Mouse (Mus musculus): ENCODE measurements around the gene Shd. TPM values are rescaled to one million over a fixed set of nuclear protein-coding genes. Genes with fewer than 3 reads are reported as not detected.

Shd gene
- total RNA-seq, 2 experiments from 2014 or later, result 34.0 to 42.4 TPM

DNA sequence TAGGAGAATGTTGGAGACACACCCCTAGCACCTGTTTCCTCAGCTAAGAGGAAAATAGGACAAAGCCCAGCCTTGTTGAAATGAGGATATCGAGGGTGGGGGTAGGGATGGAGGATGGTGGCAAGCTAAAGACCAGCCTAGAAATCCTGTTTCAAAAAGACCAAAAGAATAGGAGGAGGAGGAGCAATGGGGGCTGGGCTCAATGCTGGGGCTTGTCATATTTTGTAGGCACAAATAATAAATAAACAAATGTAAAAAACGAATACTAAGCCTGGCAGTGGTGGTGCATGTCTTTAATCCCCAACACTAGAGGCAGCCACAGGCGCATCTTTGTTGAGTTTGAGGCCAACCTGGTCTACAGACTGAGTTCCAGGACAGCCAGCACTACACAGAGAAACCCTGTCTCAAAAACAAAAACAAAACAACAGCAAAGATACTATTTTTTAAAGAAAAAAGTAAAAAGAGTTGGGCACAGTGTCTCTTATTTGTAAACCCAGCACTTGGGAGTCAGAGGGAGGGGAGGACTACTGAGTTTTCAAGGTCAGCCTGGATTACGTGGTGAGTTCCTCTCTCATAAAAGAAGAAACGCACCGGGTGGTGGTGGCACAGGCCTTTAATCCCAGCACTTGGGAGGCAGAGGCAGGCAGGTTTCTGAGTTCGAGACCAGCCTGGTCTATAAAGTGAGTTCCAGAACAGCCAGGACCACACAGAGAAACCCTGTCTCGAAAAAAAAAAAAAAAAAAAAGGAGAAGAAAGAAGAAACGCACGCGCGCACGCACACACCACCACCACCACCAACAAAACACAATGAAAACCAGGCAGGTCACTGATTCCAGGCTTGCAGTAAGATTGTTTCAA, 12.3 kb upstream of the Shd start:
- no peak for DNase-seq (ENCODE audit: low spot score in 2 of 2)
- intact Hi-C loops (cut with DNase I), result loop anchor here (2.0 kb wide), 2 partner anchors 51 to 65 kb away; partner anchors contain the start of gene Zfp959

DNA sequence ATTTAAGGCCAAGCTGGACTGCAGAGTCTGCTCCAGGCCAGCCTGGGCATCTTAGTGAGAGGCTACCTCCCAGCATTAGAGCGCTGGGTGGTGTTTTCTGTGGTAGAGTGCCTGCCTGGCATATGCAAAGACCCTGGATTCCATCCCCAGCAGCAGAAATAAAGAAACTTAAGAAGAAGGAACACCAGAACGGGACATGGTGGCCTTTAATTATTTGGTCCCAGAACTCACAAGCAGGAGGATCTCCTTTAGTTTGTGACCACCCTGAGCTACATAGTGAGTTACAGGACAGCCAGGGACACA, 11.7 kb upstream of the Shd start:
- intact Hi-C loops (cut with DNase I), result loop anchor here (2.0 kb wide), 2 partner anchors 50 to 66 kb away; partner anchors contain the start of gene Zfp959
- DNase-seq (ENCODE audit: low spot score in 2 of 2), result no peak

DNA sequence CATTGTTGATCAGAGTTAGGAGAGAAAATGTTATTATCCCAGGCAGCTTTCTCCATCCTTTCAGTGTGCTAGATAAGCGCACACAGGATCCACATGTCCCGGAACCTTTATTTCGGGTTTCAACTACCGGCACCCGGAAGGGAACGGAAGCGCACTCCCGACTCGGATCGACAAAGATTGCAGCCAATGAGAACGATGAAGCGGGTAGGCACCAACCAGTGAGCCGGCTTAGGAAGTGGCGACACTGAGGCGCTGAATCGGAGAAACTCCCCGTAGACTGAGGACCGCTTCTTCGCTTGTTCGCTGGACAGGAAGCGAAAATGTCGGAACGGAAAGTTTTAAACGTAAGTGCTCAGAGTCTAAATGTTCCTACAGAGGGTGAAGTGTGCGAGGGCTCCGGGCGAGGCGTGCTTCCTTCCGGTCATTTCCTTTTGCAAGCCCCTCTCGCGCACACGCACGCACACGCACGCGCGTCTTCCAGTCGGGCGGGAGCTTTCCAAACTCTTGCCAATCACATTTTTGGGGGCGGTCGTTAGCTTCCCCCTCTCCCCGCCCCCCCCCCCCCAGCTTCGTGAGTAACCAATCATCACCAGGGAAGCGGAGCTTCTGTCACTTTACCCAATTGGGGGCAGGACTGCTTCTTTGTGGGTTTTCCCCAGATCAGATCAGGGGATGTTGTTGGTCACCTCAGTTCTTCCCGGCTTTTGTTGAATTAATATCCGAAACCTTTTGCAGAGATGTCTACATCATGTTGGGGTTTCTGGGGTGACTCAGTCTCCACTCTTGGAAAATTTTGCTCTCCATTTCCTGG, 11.1 kb upstream of the Shd start, which contains the start of gene Yju2:
Yju2 (plus strand) TSS at position 182 of the 811 bp plus-strand sequence.
- peak; percentile 95 to 97 for DNase-seq (ENCODE audit: low spot score in 2 of 2)
- intact Hi-C loops (cut with DNase I), result loop anchor here (2.0 kb wide), 2 partner anchors 50 to 66 kb away; partner anchors contain the start of gene Zfp959

DNA sequence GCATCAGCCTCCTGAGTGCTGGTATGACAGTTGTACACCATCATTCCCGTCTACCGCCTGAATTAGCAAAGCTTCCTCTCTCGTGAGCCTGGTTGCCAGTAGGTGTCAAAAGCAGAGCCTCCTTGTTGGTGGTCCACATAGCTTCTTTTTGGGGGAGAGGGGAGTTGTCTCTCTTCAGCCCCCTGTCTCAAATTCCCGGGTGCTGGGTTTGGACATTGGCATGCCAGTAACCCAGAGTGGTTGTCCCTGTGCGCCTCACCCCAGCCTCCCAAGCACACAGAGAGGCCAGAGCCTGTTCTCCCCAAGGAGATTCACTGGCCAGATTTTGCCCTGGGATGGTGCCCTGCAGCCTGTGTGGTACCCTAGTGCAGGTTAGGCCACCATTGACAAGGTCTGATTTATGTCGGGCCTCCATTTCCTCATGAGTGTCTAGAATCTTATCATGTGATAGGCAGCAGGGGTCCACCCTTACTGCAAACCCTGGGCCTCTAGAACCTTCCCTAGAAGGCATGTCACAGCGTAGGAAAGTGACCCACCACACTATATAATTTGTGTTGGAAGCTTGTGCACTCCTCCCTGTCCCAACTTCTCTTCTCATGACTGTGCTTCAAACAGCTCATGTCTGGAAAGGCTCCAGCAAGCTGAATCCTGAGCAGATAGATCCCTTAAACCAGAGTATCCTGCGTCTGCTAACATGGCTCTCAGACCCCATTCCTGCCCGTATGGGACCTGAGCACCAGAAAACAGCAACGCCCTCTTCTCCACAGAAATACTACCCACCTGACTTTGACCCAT, 10.1 kb upstream of the Shd start:
- no peak for DNase-seq (ENCODE audit: low spot score in 2 of 2)

DNA sequence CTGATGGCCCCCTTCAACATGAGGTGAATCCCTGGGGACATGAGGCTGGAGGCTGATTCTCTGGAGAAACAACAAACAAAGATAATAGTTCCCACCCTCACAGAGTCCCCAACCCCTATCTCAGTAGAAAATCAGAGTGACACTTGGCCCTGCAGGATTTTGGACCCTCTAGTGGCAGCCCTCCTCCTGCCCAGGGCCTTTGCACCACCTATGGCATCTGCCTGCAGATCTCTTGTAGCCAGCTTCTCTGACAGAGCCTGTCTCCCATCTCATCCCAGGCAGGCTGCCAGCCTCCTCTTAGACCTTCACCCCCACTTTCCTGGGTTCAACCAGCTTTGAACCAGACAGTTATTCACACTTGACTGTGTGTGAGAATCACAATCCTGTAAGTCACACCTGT, 9.5 kb upstream of the Shd start:
- no peak for DNase-seq (ENCODE audit: low spot score in 2 of 2)
- intact Hi-C loops (cut with DNase I), result no loop called here

More for the DNA sequence above, 10.1 kb upstream of the Shd start:
- intact Hi-C loops (cut with DNase I), result loop anchor here (2.0 kb wide), 2 partner anchors 49 to 67 kb away; partner anchors contain the start of gene Zfp959

DNA sequence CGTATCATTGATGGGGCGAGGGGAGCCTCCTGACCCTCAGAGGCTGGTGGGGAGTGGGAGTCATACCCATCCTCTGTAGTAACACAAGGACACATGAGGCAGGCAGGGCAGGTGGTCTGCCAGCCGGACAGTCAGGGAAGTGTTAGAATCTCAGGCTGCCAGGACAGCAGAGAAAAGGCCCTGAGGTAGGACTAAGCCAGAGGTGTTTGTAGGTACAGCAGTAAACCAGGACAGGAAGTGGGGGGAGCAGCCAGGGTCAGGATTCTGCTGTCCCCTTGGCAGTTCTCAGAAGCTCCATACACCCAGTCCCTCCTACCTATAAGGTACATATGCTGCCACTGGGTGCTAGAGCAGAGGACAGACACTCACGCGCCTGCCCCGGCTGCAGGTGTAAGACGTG, 8.6 kb upstream of the Shd start:
- intact Hi-C loops (cut with DNase I), result no loop called here
- no peak for DNase-seq (ENCODE audit: low spot score in 2 of 2)

DNA sequence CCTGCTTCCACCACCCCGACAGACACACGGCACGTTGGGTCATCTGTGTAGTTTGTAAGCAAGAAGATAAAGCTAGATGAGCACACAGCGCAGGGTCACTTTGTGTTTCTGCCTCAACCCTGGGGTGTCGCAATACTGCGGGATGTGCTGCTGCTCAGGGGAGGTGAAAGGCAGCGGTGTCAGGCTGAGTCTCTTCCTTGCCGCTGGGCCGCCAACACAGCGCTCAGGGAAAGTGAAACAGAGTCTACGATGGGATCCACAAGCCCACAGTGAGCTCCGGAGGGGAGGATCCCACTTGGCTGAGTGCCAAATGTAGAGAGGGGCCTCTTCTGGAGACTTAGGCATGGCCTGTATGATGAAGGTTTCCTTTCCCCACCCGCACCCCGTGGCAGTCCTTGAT, 7.1 kb upstream of the Shd start:
- intact Hi-C loops (cut with DNase I), result no loop called here
- no peak for DNase-seq (ENCODE audit: low spot score in 2 of 2)

DNA sequence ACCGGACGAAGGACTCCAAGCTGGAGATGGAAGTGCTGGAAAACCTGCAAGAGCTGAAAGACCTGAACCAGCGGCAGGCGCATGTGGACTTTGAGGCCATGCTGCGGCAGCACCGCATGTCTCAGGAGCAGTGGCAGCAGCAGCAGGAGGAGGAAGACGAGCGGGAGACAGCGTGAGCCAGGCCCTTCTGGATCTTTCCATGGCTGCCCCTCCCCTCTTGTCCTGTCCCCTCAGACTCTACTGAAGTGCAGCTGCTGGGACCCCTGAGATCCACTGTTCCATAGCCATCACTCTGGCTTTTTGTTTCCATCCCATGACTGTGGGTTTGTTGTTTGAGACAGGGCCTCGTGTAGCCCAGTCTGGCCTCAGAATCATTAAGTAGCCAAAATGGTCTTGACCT, 5.8 kb upstream of the Shd start:
- intact Hi-C loops (cut with DNase I), result no loop called here
- DNase-seq (ENCODE audit: low spot score in 2 of 2), result no peak

DNA sequence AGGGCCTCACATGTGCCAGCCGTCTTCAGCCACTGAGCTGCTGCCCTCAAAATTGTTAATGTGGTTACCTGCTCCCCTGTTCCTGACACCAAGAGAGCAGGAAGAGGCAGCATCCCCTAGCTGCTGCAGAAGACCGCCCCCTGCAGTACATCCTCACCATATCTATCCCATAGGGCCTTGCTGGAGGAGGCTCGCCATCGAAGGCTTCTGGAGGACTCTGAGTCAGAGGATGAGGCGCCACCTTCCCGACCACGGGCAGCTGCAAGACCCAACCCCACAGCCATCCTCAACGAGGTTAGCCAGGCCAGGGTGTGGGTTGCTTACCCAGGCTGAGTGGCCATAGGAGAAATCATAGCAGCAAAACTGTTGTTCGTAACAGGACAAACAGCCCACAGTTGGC, 5.3 kb upstream of the Shd start:
- no peak for DNase-seq (ENCODE audit: low spot score in 2 of 2)

DNA sequence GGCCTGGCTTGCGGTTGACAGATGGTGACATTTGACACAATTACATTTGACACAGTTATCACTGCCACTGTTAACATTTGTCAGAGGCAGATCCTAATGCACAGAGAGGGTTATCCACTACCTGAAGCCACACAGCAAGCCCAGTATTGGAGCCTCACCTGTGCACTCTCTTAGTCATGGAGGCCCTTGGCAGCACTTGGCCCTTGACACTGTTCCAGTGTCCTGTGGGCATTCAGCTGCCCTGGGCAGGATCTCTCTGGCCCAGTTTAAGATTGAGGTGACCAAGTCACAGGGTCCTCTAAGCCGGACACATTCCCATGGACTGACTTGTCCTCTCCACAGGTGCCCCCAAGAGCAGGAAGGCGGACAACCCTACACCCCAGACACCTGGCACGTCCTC, 3.1 kb upstream of the Shd start:
- intact Hi-C loops (cut with DNase I), result no loop called here
- DNase-seq (ENCODE audit: low spot score in 2 of 2), result no peak

More for the DNA sequence above, 5.3 kb upstream of the Shd start:
- intact Hi-C loops (cut with DNase I), result no loop called here

DNA sequence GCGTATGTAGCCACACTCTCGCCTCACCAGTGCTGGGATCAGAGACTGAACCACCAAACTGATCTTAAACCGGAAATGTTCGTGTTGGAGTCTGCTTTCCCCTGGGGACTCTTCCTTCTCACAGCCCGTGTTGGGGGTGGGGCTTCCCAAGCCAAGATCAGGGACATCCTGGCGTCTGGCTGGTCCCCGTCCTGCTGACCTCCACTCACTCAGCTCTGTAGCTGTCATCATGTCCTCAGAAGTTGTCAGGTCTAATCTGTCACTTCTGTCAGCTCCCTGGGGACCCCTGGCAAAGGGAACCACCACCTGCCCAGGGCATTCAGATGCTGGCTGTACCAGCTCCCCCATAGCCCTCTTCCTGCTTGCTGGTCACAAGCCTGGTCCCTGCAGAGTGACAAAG, 2.1 kb upstream of the Shd start:
- no peak for DNase-seq (ENCODE audit: low spot score in 2 of 2)
- intact Hi-C loops (cut with DNase I), result no loop called here

DNA sequence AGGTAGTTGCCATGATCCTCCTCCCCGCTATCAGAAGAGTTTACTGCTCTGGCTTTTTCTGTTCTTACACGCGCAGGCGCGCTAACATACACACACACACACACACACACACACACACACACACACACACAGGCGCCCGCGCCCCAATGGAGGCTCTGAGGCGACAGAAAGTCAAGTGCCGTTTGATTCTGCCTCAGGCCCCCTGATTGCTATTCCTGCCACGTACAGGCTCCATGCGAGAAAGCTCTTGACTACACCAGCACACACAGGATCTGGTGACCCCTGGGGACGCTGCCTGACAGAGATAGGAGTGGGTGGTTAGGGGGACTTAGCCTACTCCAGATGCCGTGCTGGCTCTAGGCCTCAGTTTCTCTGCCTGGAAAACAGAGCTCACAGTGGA, 707 bp upstream of the Shd start:
- DNase-seq (ENCODE audit: low spot score in 2 of 2), result no peak
- intact Hi-C loops (cut with DNase I), result no loop called here

DNA sequence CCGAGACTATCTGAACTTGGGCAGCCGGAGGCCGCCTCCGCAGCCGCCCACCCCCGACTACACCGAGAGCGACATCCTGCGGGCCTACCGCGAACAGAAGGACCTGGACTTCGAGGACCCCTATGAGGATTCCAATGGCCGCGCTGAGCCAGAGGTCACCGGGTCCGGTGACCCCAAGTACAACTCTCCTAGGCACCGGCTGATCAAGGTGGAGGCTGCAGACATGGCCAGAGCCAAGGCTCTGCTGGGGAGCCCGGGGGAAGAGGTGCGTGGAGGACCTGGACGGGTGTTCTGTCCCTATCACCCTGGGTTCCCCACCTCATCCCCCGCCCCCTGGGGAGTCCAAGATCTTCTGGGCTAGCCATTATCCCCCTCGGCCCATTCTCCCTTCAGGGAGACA, 1.2 kb downstream of the Shd start:
- intact Hi-C loops (cut with DNase I), result no loop called here

DNA sequence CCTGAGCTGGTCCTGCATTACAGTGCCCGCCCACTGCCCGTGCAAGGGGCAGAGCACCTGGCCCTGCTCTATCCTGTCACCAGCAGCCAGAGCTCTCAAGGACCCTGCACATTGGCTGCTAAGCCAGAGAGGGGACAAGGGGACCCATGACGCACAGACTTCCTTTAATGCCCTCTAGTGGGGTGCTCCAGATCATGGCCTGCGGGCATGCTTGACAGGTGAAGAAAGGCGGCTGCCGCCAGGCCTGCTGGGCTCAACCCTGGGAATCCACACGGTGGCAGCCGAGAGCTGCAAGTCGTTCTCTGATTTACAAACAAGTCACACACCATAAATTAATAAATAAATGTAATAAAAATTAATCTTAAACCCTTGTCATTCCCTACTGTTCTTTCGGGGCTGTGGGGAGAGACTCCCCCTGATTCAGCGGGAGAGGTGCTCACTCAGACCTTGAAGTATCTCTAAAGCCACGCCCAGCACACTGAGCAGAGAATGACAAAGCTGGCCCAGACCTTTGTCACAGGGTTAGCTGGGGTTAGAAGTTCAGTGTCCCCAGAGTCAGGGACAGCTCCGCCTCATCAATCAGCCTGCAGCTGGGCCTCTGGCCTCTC, 6.1 kb downstream of the Shd start:
- intact Hi-C loops (cut with DNase I), result loop anchor here (5.0 kb wide), 1 partner anchor 36 kb away; no protein-coding TSS in a partner anchor
- peak; percentile 74 for DNase-seq (ENCODE audit: low spot score in 2 of 2)

More for the DNA sequence above, 1.2 kb downstream of the Shd start:
- no peak for DNase-seq (ENCODE audit: low spot score in 2 of 2)

DNA sequence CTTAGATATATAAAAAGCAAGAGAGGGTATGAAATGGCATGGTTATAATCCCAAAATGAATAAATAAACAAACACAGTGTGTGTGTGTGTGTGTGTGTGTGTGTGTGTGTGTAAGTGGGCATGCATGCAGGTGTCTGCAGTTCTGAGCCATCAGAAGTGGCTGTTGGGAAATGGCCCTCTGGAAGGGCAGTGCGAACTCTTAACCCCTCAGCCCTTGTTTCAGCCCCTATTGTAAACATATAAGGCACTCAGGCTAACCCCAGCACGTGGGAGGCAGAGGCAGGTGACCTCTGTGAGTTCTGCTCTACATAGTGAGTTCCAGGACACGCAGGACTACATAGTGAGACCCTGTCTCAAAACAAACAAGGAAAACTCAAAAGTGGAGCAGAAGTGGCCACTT, 7.0 kb downstream of the Shd start:
- intact Hi-C loops (cut with DNase I), result loop anchor here (5.0 kb wide), 1 partner anchor 35 kb away; no protein-coding TSS in a partner anchor
- no peak for DNase-seq (ENCODE audit: low spot score in 2 of 2)

DNA sequence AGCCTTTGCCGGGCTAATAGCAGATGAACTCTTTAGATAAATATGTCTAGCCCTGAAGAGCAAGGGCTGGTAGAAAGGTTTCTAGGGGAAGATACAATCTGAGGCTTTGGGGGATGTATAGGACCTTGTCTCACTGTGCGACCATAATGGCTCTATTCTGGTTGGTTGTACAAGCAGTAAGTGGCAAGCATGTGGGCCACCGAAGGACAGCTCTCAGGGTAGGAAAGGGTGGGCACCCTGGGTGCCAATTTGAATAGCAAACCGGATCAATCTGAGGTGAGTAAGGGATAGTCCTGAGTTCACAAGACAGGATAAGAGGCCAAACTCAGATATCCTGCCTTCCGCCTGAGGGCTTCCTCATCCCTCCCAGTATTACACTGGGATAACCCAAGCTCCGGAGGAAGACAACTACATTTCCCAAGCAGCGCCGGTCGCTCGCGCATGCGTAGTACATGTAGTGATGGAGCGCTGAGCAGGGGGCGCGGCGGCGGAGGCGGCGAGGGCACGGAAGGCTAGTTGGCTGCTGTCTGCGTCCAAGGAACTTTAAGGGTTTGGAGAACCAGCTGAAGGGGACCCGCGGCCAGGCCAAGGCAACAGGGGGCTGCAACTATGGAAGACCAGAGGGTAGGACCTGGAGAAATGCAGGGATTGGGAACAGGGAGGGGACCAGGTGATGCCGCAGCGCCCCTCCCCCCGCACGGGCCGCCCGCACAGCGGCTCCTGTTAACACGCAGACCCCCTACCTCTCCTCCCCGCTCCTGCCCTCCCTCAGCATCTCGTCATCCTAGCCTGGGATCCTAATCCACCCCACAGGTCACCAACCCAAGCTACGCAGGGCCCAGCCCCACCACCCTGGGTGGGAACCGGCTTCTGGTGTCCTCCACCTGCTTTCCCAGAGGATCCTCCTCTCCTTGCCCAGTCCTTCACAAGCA, 16.0 kb downstream of the Shd start, which contains the start of gene Fsd1:
Fsd1 (plus strand) TSS at position 480 of the 932 bp plus-strand sequence.
- intact Hi-C loops (cut with DNase I), result no loop called here
- DNase-seq (ENCODE audit: low spot score in 2 of 2), result peak; percentile 83 to 86

DNA sequence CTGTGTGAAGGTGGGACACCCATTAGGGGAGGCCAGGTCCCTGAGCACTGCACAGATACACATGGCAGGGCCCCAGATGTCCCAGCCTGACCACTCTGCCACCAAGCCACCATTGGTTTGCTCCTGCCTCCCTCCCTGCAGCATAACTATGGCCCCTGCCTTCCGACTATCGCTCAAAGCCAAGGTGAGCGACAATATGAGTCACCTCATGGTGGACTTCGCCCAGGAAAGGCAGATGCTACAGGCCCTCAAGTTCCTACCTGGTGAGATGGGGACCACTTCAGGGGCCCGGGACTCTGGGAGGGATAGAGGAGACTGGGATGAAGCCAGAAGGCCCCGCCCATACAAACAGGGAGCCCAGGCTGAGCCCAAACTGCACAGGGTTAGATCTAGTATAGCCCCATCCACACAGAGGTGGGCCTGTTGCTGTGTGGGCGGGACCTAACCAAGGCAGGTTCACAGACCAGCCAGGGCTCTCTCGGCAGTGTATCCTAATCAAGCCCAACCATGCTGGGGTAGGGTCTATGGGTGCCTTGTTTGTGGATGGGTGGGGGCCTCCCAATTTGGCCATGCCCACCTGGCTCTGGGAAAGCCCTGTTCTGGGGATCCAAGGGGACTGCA, 20.1 kb downstream of the Shd start:
- DNase-seq (ENCODE audit: low spot score in 2 of 2), result no peak
- intact Hi-C loops (cut with DNase I), result no loop called here

DNA sequence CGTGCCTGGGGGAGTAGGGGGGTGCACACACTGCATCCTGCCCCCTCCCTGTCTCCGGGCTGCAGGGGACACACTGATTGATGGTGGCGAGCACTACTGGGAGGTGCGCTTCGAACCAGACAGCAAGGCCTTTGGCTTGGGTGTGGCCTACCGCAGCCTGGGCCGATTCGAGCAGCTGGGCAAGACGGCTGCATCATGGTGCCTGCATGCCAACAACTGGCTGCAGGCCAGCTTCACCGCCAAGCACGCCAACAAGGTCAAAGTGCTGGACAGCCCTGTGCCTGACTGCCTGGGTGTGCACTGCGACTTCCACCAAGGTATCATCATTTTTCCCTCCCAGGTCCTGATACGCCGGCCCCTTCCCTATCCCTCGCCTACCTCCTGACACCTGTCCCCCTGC, 25.7 kb downstream of the Shd start:
- intact Hi-C loops (cut with DNase I), result no loop called here
- DNase-seq (ENCODE audit: low spot score in 2 of 2), result no peak
